Mouse (Mus musculus) megakaryocyte, embryonic 14.5 days (primary cell): ENCODE measurements around the gene Hrasls5.

Experiments used
- FLI1 ChIP-seq: IDR thresholded peaks from 2 replicates; pipeline ENCODE4 v1.6.1; 2012; ENCODE audit warnings: low read length, inconsistent platforms, mixed read lengths
- GATA1 ChIP-seq: IDR thresholded peaks from 3 replicates; pipeline ENCODE4 v1.6.1; 2012; ENCODE audit warnings: mixed read lengths, low read length, inconsistent platforms, borderline replicate concordance

- TF ChIP-seq GATA1 (no peak), FLI1 (no peak)
Measured at GRCm38 (mm10) chr19:7613151-7613550, 810 bp downstream of the Hrasls5 start.
